ENCODE assay signal across 26 mouse cellular contexts in genomic region chr8:128423813-128424212, GRCm38 (mm10).
A peak's percentile ranks its signal among the peaks of the same experiment; 100 is the strongest.
DNase-seq lines count a peak whose midpoint lies in the region; ATAC-seq and TF ChIP-seq lines count a peak whose summit lies in the region.
"Had no signal": no experiment of that assay in that cellular context is flagged by ENCODE, and none has a peak within 500 bp of the region (broad histone marks: within the 10 kb centered on the region; RNA-seq: fewer than 3 reads in every experiment).

No protein-coding gene starts in this region.

- ATAC-seq in kidney, embryonic 15.5 days (replicated peaks; ENCODE audit: low FRiP score): no peak
- ATAC-seq: forebrain, embryonic 15.5 days; inflammation-experienced regulatory T-cells, adult 6 months; midbrain, embryonic 15.5 days had no signal

- no peaks in the 10 kb centered on the region for H3K27me3 ChIP-seq in kidney, embryonic 15.5 days
- H3K27me3 ChIP-seq: embryonic facial prominence, embryonic 12.5 days; forebrain, embryonic 15.5 days; hindbrain, embryonic 15.5 days; midbrain, embryonic 15.5 days; neural tube, embryonic 15.5 days had no signal

- TF ChIP-seq POLR2A in embryonic fibroblast, embryonic 13.5 days (IDR thresholded peaks at IDR 0.05; ENCODE audit: low read depth, low read length): no peak

- no peak for DNase-seq in kidney, adult 18-20 months
- DNase-seq in 3134 (ENCODE audit: extremely low read depth, insufficient read length, low spot score) (peak; percentile 5), 3T3-L1 (ENCODE audit: low read depth, low spot score) (peak; percentile 34)
- DNase-seq in T-cell, adult 2 months (ENCODE audit: low spot score): no peak
- DNase-seq: adrenal gland, adult 8-10 months; cerebellum, adult 9-10 months; cerebellum, postnatal 36 days; heart, postnatal 14 days; kidney, adult 11 months; lung, embryonic 14.5 days; retina, postnatal 1 day; right cerebral cortex, postnatal 14 days; thymus, postnatal 4 days had no signal

- H3K4me2 ChIP-seq in kidney, embryonic 15.5 days: no peak overlapping the region
- H3K4me2 ChIP-seq: embryonic facial prominence, embryonic 12.5 days; forebrain, embryonic 15.5 days; hindbrain, embryonic 15.5 days; lung, embryonic 14.5 days; midbrain, embryonic 15.5 days; neural tube, embryonic 15.5 days had no signal

- peak overlapping the region; percentile 65 for H3K27ac ChIP-seq in kidney, embryonic 15.5 days
- H3K27ac ChIP-seq in embryonic fibroblast, embryonic 13.5 days (ENCODE audit: insufficient read depth, low read length): peak overlapping the region; percentile 8; the same call in 1 of the 2 replicates
- H3K27ac ChIP-seq: embryonic facial prominence, embryonic 12.5 days; forebrain, embryonic 10.5 days; forebrain, embryonic 15.5 days; hindbrain, embryonic 10.5 days; hindbrain, embryonic 15.5 days; left cerebral cortex, adult 2 months; liver, embryonic 14.5 days; midbrain, embryonic 10.5 days; midbrain, embryonic 15.5 days; neural tube, embryonic 15.5 days had no signal

- no peak overlapping the region for H3K9ac ChIP-seq in kidney, embryonic 15.5 days
- H3K9ac ChIP-seq: embryonic facial prominence, embryonic 12.5 days; forebrain, embryonic 15.5 days; hindbrain, embryonic 15.5 days; liver, embryonic 14.5 days; lung, embryonic 14.5 days; midbrain, embryonic 15.5 days; neural tube, embryonic 15.5 days had no signal

- H3K4me1 ChIP-seq in kidney, embryonic 15.5 days: peaks cover 19% of the 10 kb centered on the region
- H3K4me1 ChIP-seq in embryonic fibroblast, embryonic 13.5 days (ENCODE audit: control insufficient read depth, insufficient read depth, low read length): peaks cover 11% of the 10 kb centered on the region
- H3K4me1 ChIP-seq: embryonic facial prominence, embryonic 12.5 days; forebrain, embryonic 15.5 days; hindbrain, embryonic 10.5 days; hindbrain, embryonic 15.5 days; midbrain, embryonic 15.5 days; neural tube, embryonic 15.5 days had no signal

- no peak for TF ChIP-seq CTCF in embryonic fibroblast, embryonic 13.5 days (IDR thresholded peaks at IDR 0.05; ENCODE audit: borderline replicate concordance, insufficient read depth, low read length)

- H3K9me3 ChIP-seq in kidney, embryonic 15.5 days (replicated peaks): no peaks in the 10 kb centered on the region
- H3K9me3 ChIP-seq: embryonic facial prominence, embryonic 12.5 days; forebrain, embryonic 10.5 days; forebrain, embryonic 15.5 days; hindbrain, embryonic 10.5 days; hindbrain, embryonic 15.5 days; midbrain, embryonic 10.5 days; midbrain, embryonic 15.5 days; neural tube, embryonic 15.5 days had no signal

- H3K4me3 ChIP-seq in kidney, embryonic 15.5 days (replicated peaks): no peak overlapping the region
- no peak overlapping the region for H3K4me3 ChIP-seq in embryonic fibroblast, embryonic 13.5 days (ENCODE audit: insufficient read depth, low read length)
- H3K4me3 ChIP-seq: embryonic facial prominence, embryonic 12.5 days; forebrain, embryonic 10.5 days; forebrain, embryonic 15.5 days; hindbrain, embryonic 10.5 days; hindbrain, embryonic 15.5 days; left cerebral cortex, adult 2 months; midbrain, embryonic 10.5 days; midbrain, embryonic 15.5 days; neural tube, embryonic 15.5 days had no signal

- peaks cover 51% of the 10 kb centered on the region for H3K36me3 ChIP-seq in kidney, embryonic 15.5 days
- H3K36me3 ChIP-seq: embryonic facial prominence, embryonic 12.5 days; forebrain, embryonic 10.5 days; hindbrain, embryonic 10.5 days; midbrain, embryonic 10.5 days had no signal

Comparison
In these comparisons a context has a peak if more than half of its experiments do, and no peak if none do; other contexts are left out.
1. DNase-seq: peak in 3134 (single experiment) and 3T3-L1 (single experiment); none in kidney, adult 18-20 months (single experiment) and T-cell, adult 2 months (single experiment).